Mouse (Mus musculus) limb, embryonic 11.5 days (tissue): Measurements from ENCODE around the gene Baiap2l1. TPM values are rescaled to one million over a fixed set of nuclear protein-coding genes. Genes with fewer than 3 reads are reported as not detected.

Experiments used
- ATAC-seq: fragments of 200-750 bp; cut with Nextera tagmentation; 2 replicates; pipeline ENCODE4 v1.8.0; 2017; ENCODE audit warnings: low read depth; ENCODE audit not compliant: insufficient number of reproducible peaks, low FRiP score, low TSS enrichment
- DNase-seq: peaks from one replicate; pipeline ENCODE4 v3.0.0-alpha.2; 2015; ENCODE audit warnings: low spot score
- H3K27ac ChIP-seq: fragments of 300-500 bp; sonication (generic); replicated peaks from 2 replicates; pipeline ENCODE4 v1.5.1; 2014; ENCODE audit warnings: low read depth, mild to moderate bottlenecking, low read length
- H3K27me3 ChIP-seq: fragments of 300-500 bp; sonication (generic); 2 replicates; pipeline ENCODE4 v1.6.1; 2014; ENCODE audit warnings: mild to moderate bottlenecking, low read length, mixed read lengths; ENCODE audit not compliant: control insufficient read depth, insufficient read depth
- H3K36me3 ChIP-seq: fragments of 300-500 bp; sonication (generic); 2 replicates; pipeline ENCODE4 v1.6.1; 2014; ENCODE audit warnings: mild to moderate bottlenecking, low read length, moderate library complexity, mixed read lengths; ENCODE audit not compliant: control insufficient read depth, insufficient read depth
- H3K4me1 ChIP-seq: fragments of 300-500 bp; sonication (generic); 2 replicates; pipeline ENCODE4 v1.6.1; 2014; ENCODE audit warnings: low read length, mixed read lengths; ENCODE audit not compliant: control insufficient read depth, insufficient read depth
- H3K4me2 ChIP-seq: fragments of 300-500 bp; sonication (generic); 2 replicates; pipeline ENCODE4 v1.6.1; 2014; ENCODE audit warnings: low read depth, mild to moderate bottlenecking, moderate library complexity; ENCODE audit not compliant: severe bottlenecking
- H3K4me3 ChIP-seq: fragments of 300-500 bp; sonication (generic); 2 replicates; pipeline ENCODE4 v1.5.1; 2014; ENCODE audit warnings: low read depth, low read length
- H3K9ac ChIP-seq: fragments of 300-500 bp; sonication (generic); 2 replicates; pipeline ENCODE4 v1.6.1; 2014; ENCODE audit warnings: mild to moderate bottlenecking, low read length
- H3K9me3 ChIP-seq: fragments of 300-500 bp; sonication (generic); 2 replicates; pipeline ENCODE4 v1.6.1; 2016; ENCODE audit warnings: low read length; ENCODE audit not compliant: control insufficient read depth
- WGBS: fragments of 180-500 bp; shearing (Covaris S2); extraction: QIAGEN DNeasy Blood & Tissue Kit; methylation state at CpG from one replicate; pipeline ENCODE4 v1.1.7; 2014; 5-methylcytosine and 5-hydroxymethylcytosine counted together
- polyA plus RNA-seq: library from polyadenylated mRNA; unstranded; fragments of >200 nt; fragmentation: Nextera tagmentation; extraction: Ambion mirVana; gene quantifications from 2 replicates; pipeline ENCODE4 v1.2.1, GENCODE M21; 2014

Gene Baiap2l1
- polyA plus RNA-seq: 3.8 and 4.0 TPM in 2 replicates

DNA sequence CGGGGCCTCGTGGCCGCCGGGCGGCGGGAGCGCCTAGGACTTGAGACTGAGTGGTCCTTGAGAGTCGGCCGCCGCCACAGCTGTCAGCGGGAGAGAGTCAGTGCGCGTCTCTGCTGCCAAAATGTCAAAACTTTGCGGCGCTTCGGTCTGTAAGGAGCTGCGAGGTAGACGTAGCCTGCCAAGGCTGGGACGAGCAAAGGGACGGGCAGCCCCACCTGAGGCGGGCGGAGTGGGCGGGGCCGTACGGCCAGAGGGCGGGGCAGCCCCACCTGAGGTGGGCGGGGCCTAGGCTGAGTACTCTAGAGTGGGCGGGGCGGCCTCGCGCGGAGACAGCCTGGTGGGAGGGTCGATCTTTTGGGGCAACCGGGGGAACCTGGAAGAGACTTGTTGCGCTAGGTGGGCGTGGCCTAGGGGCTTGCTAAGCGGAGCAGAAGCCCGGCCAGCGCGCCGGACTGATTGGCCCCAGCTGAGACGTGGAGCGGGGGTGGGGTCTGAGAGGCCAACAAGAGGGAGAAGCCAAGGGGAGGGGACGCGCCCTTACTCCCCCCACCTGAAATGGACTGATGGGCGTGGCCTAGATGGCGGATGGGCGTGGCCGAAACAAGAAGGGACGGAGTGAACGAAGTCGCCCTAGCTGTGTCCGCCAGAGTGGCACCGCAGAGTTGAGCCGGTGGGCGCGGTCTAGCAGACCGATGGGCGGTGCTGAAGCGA lies at the start of gene Baiap2l1:
Gene Baiap2l1, minus strand, starts transcription at position 232 of the 711 bp plus-strand sequence.
- Histone ChIP-seq H3K4me1 (no peaks in the 10 kb centered on the region), H3K27ac (no peak within 1 kb of the TSS), H3K4me2 (peak within 1 kb of the TSS; percentile 73), H3K27me3 (no peaks in the 10 kb centered on the region), H3K9ac (peak within 1 kb of the TSS; percentile 27; the same call in 1 of the 2 replicates), H3K9me3 (no peaks in the 10 kb centered on the region), H3K4me3 (peak within 1 kb of the TSS; percentile 50), H3K36me3 (no peaks in the 10 kb centered on the region)
- peak; percentile 96 for DNase-seq
- under 1% methylated on average over 58 of the region's 60 CpGs for WGBS
- peak; percentile 96 for ATAC-seq

DNA sequence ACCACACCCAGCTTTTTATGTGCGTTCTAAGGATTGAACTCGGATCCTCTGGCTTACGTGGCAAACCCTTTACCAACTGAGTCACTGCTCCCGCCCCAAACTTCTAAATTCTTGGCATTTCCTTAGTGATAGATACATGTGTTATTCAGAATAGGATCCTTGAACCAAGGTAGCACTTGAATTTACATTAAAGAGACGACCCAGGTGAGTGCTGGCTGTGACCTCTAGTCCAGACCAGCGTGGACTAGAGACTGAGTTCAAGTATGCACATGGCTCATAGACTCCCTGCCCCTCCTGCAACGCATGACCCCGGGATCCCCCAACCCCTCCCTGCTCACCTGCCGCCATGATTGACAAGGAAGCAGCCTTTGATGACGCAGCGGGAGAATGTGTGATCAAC lies 48.3 kb upstream of the Baiap2l1 start:
- Histone ChIP-seq H3K36me3 (no peaks in the 10 kb centered on the region), H3K9ac (no peak overlapping the region), H3K4me2 (no peak overlapping the region), H3K27ac (no peak overlapping the region), H3K4me3 (no peak overlapping the region), H3K4me1 (no peaks in the 10 kb centered on the region), H3K9me3 (no peaks in the 10 kb centered on the region), H3K27me3 (no peaks in the 10 kb centered on the region)
- DNase-seq: no peak
- WGBS: 92% methylated on average over 11 of the region's 11 CpGs
- no peak for ATAC-seq

DNA sequence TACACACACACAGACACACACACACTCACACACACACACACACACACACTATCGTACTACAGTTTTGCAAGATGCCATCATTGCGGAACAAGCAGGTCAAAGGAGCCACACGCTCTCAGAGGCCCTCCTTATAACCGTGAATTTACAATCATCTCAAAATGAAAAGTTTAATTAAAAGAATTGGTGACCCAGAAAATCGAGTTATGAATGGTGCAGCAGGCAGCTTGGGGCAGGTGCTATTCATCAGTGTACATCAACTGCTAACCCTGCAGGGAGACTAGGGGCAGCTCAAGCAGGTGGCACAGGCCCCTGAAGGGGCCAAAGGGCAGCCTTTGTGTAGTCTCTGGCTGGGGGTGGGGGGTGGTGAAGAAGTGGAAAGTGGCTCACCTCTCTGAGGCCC lies 42.9 kb upstream of the Baiap2l1 start:
- WGBS: 87% methylated on average over 5 of the region's 5 CpGs
- no peaks in the 10 kb centered on the region for H3K36me3 ChIP-seq
- no peak for DNase-seq
- H3K4me2 ChIP-seq: no peak overlapping the region
- H3K27ac ChIP-seq: no peak overlapping the region
- ATAC-seq: no peak
- H3K27me3 ChIP-seq: no peaks in the 10 kb centered on the region
- H3K4me3 ChIP-seq: no peak overlapping the region
- H3K9me3 ChIP-seq: no peaks in the 10 kb centered on the region
- no peak overlapping the region for H3K9ac ChIP-seq
- no peaks in the 10 kb centered on the region for H3K4me1 ChIP-seq

DNA sequence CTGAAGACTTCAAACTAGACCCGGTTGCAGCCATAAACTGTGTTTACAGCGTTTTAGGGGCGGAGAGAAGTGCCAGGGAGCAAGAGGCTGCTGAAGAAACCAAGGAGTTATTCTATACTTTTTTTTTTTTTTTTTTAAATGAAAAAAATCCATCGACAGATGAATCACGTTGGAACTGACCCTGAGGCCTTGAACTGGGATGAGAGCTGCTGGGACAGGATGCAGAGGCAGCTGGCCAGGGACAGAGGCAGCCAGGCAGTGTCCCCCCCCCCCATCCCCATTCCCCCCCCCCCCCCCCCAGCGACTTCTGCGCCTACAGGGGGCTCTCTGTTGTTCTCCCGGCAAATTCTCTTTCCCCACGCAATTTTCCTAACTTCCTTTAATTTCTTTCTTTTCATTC lies 39.7 kb upstream of the Baiap2l1 start:
- no peak overlapping the region for H3K4me3 ChIP-seq
- no peaks in the 10 kb centered on the region for H3K4me1 ChIP-seq
- H3K9ac ChIP-seq: no peak overlapping the region
- H3K27me3 ChIP-seq: no peaks in the 10 kb centered on the region
- H3K4me2 ChIP-seq: no peak overlapping the region
- no peaks in the 10 kb centered on the region for H3K36me3 ChIP-seq
- no peak for DNase-seq
- WGBS: 20% methylated on average over 5 of the region's 9 CpGs
- H3K9me3 ChIP-seq: no peaks in the 10 kb centered on the region
- no peak overlapping the region for H3K27ac ChIP-seq
- ATAC-seq: no peak

DNA sequence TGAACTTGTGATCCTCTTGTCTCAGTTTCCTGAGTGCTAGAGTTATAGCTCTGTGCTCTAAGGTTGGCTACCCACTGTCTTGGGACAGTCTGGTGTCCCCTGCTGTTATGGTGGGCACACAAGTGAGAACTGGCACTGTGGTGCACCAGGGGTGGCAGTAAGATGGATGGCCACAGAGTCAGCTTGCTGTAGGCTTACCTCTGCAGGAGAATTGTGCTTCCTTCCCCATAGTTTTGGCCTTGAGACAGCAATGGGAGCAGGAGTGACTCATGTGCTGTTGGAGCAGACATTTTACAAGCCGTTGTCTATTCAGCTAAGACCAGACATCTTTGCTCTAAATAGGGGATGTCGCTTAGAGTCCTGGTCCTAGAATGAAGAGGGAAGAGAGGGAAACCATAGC lies 36.2 kb upstream of the Baiap2l1 start:
- ATAC-seq (no peak), DNase-seq (no peak)
- no peak overlapping the region for H3K4me2 ChIP-seq
- H3K4me3 ChIP-seq: no peak overlapping the region
- no peaks in the 10 kb centered on the region for H3K36me3 ChIP-seq
- no peak overlapping the region for H3K27ac ChIP-seq
- no peak overlapping the region for H3K9ac ChIP-seq
- H3K4me1 ChIP-seq: no peaks in the 10 kb centered on the region
- H3K9me3 ChIP-seq: no peaks in the 10 kb centered on the region
- no peaks in the 10 kb centered on the region for H3K27me3 ChIP-seq
- WGBS: 85% methylated on average over 2 of the region's 2 CpGs

DNA sequence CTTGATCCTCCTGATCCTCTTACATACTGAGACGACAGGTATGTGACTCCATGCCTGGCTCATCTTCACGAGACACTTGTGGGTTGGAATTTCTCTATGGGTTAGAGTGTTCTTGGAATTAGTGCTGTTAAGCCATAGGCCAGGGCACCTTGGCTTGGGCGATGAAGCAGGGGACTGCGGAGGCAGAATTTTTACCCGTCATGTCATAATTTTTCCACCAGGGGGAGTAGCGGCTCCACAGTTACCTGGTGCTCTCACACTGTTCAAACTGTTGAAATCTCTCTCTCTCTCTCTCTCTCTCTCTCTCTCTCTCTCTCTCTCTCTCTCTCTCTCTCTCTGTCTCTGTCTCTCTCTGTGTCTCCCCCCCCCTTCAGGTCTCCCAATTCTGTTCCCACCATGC lies 29.9 kb upstream of the Baiap2l1 start:
- no peak overlapping the region for H3K4me2 ChIP-seq
- ATAC-seq: no peak

DNA sequence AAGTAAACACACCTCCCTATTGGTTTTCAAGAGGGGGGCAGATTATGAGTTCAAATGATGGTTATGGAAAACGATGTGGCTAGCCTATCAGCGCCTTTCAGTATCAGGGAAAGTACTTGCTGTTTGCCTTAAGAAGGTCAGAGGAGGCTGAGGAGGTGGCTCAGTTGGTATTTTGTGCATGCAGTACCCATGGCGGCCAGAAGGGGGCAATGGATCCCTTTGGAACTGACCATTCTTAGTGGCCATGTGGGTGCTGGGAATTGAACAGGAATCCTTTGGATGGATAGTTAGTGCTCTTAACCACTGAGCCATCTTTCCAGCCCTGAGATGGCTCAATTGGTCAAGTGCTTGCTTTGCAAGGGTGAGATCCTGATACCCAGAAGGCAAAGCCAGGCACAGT lies 26.0 kb upstream of the Baiap2l1 start:
- Histone ChIP-seq H3K4me1 (no peaks in the 10 kb centered on the region), H3K9me3 (no peaks in the 10 kb centered on the region; the same call in 1 of the 2 replicates), H3K27me3 (no peaks in the 10 kb centered on the region), H3K9ac (no peak overlapping the region), H3K36me3 (no peaks in the 10 kb centered on the region), H3K4me3 (no peak overlapping the region), H3K4me2 (no peak overlapping the region), H3K27ac (no peak overlapping the region)
- WGBS: 72% methylated on average over 3 of the region's 3 CpGs
- DNase-seq (no peak), ATAC-seq (no peak)

More for the DNA sequence above, 29.9 kb upstream of the Baiap2l1 start:
- Histone ChIP-seq H3K36me3 (no peaks in the 10 kb centered on the region), H3K27me3 (no peaks in the 10 kb centered on the region), H3K9ac (no peak overlapping the region), H3K27ac (no peak overlapping the region), H3K4me1 (no peaks in the 10 kb centered on the region), H3K4me3 (no peak overlapping the region), H3K9me3 (no peaks in the 10 kb centered on the region; the same call in 1 of the 2 replicates)
- WGBS: 14% methylated on average over 6 of the region's 6 CpGs
- DNase-seq: peak; percentile 70

DNA sequence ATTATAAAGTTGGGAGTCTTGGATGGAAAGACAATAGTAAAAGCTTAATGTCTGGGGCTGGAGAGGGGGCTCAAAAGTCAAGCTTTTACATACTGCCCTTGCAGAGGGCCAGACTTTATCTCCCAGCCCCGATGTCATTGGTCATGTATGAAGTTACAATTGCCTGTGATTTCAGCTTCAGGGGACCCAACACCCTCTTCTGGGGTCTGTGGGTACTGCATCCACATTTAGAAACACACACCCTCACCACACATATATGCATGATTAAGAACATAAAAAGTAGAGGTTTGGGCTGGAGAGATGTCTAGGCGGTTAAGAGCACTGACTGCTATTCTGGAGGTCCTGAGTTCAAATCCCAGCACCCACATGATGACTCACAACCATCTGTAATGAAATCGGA lies 23.9 kb upstream of the Baiap2l1 start:
- ATAC-seq (no peak), DNase-seq (no peak)
- H3K4me2 ChIP-seq: no peak overlapping the region
- no peak overlapping the region for H3K9ac ChIP-seq
- H3K4me3 ChIP-seq: no peak overlapping the region
- H3K36me3 ChIP-seq: no peaks in the 10 kb centered on the region
- no peaks in the 10 kb centered on the region; the same call in 1 of the 2 replicates for H3K9me3 ChIP-seq
- H3K4me1 ChIP-seq: no peaks in the 10 kb centered on the region
- 81% methylated on average over 3 of the region's 3 CpGs for WGBS
- H3K27me3 ChIP-seq: no peaks in the 10 kb centered on the region
- H3K27ac ChIP-seq: no peak overlapping the region

DNA sequence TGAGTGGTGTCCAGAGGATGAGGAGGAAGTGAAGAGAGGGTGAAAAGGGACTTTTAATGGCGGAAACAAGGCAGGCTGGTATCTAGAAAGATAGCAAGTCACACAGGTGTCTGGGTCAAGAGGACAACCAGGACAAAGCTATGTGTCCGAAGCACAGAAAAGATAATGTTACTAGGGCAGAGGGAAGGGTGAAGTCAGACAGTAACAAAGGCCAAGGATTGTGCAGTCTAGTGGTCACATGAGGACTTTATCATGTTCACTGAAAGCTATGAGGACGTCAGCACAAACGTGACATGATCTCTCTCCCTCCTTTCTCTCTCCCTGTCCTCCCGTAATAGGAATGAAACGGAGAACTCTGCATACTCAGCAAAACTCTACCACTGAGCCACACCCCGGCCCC lies 22.8 kb upstream of the Baiap2l1 start:
- no peak for DNase-seq
- Histone ChIP-seq H3K4me3 (no peak overlapping the region), H3K27ac (no peak overlapping the region), H3K9ac (no peak overlapping the region), H3K4me2 (no peak overlapping the region), H3K9me3 (no peaks in the 10 kb centered on the region; the same call in 1 of the 2 replicates), H3K36me3 (no peaks in the 10 kb centered on the region), H3K4me1 (no peaks in the 10 kb centered on the region), H3K27me3 (no peaks in the 10 kb centered on the region)
- WGBS: 94% methylated on average over 7 of the region's 7 CpGs
- no peak for ATAC-seq
